Mouse (Mus musculus): ENCODE measurements at regions not wholly inside any gene's neighbourhood (a gene's known extent, or its start where the extent isn't known, plus 50 kb on each side); places are given as distances from the start of the nearest gene placed in this dataset.

DNA sequence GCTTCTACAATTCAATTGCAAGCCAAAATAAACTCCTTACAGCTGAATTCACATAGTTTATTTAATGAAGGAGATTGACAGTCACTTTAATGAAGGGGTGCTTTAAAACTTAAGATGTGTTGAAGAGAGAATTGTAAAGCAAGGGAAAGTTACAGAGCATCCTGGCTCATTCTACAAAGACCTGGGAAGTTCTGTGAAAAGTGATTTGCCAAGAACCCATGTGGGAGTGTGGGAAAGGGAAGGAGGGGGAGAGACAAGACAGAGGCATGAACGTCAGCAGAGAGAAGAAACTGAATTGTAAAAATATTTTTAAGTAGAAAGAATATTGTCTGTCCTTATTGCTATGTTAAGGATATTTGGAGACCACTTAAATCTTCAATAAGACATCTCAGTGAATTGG lies 435.8 kb downstream of the Phf3 start:
- no peak for TF ChIP-seq EP300 (IDR thresholded peaks at IDR 0.05; ENCODE audit: low read depth)
- TF ChIP-seq CTCF (IDR thresholded peaks at IDR 0.05; ENCODE audit: low read depth), result no peak

All from liver, postnatal 0 days (tissue).